Comparison of ENCODE assay signal across 16 mouse cellular contexts in the genomic region with DNA sequence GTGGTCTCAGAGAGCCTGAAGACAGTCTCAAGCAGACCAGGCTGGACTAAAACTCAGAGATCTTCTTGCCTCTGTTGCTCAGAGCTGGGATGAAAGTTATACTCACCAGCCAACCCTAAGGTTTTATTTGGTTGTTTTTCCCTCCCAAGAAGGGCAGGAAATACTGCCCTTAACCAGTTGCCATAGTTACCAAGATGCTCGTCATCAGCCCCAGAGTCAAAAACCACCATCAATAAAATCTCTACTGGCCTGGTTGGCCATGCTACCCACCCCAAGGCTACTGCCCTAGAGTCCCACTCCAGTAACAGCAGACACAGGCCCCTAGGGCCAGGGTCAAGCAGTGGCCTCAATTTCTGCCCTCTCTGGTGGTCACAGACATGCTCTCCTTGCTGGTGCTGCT. TPM values are rescaled to one million over a fixed set of nuclear protein-coding genes. Genes with fewer than 3 reads are reported as not detected.
DNase-seq lines count a peak whose midpoint lies in the region; ATAC-seq and TF ChIP-seq lines count a peak whose summit lies in the region.
"Had no signal": no experiment of that assay in that cellular context is flagged by ENCODE, and none has a peak within 500 bp of the region (broad histone marks: within the 10 kb centered on the region; RNA-seq: fewer than 3 reads in every experiment).

No protein-coding gene starts in this region.

- H3K27me3 ChIP-seq in liver, embryonic 13.5 days: no peaks in the 10 kb centered on the region
- H3K27me3 ChIP-seq in liver, postnatal 0 days (ENCODE audit: insufficient read depth, low read length): no peaks in the 10 kb centered on the region

- no peaks in the 10 kb centered on the region for H3K9me3 ChIP-seq in liver, embryonic 13.5 days (replicated peaks)
- H3K9me3 ChIP-seq in liver, postnatal 0 days (ENCODE audit: low read length): no peaks in the 10 kb centered on the region
- H3K9me3 ChIP-seq: forebrain, embryonic 15.5 days; G1E; hindbrain, embryonic 15.5 days; neural tube, embryonic 15.5 days had no signal

- no peak overlapping the region for H3K4me3 ChIP-seq in liver, embryonic 13.5 days (replicated peaks)
- no peak overlapping the region for H3K4me3 ChIP-seq in liver, postnatal 0 days (ENCODE audit: low read depth, low read length)
- H3K4me3 ChIP-seq: forebrain, embryonic 15.5 days; hindbrain, embryonic 15.5 days; neural tube, embryonic 15.5 days had no signal

- no peak overlapping the region for H3K4me2 ChIP-seq in liver, embryonic 13.5 days
- H3K4me2 ChIP-seq in liver, postnatal 0 days (ENCODE audit: low read depth, low read length): peak overlapping the region; percentile 34; the same call in 1 of the 2 replicates
- H3K4me2 ChIP-seq: forebrain, embryonic 15.5 days; hindbrain, embryonic 15.5 days; neural tube, embryonic 15.5 days had no signal

- no peak for TF ChIP-seq EP300 in liver, postnatal 0 days (IDR thresholded peaks at IDR 0.05; ENCODE audit: low read depth)

- peaks cover 92% of the 10 kb centered on the region for H3K4me1 ChIP-seq in liver, embryonic 13.5 days (replicated peaks)
- H3K4me1 ChIP-seq in liver, postnatal 0 days (ENCODE audit: insufficient read depth): peaks cover 71% of the 10 kb centered on the region
- H3K4me1 ChIP-seq: forebrain, embryonic 15.5 days; hindbrain, embryonic 15.5 days; neural tube, embryonic 15.5 days had no signal

- no peak for ATAC-seq in liver, embryonic 13.5 days (ENCODE audit: low read depth)
- ATAC-seq in CD4-positive, CD25-positive, alpha-beta regulatory T cell, adult 4 months: peak; percentile 53
- ATAC-seq in liver, postnatal 0 days: no peak
- ATAC-seq: forebrain, embryonic 15.5 days; midbrain, embryonic 16.5 days had no signal

- DNase-seq in liver, embryonic 13.5 days: no peak
- no peak for DNase-seq in liver
- peak; percentile 50 for DNase-seq in T-cell, adult 2 months (ENCODE audit: low spot score)
- DNase-seq in liver, postnatal 0 days: no peak
- DNase-seq in frontal cortex, postnatal 14 days (ENCODE audit: low spot score in 2 of 2): no peak
- no peak for DNase-seq in lung, postnatal 36 days
- DNase-seq: adrenal gland, postnatal 25 days; cerebellum, adult 11-12 months; gastrocnemius, postnatal 25 days; kidney, adult 8-10 months had no signal

- WGBS in liver, embryonic 13.5 days (ENCODE audit: insufficient replicate concordance): 61% methylated on average over 1 of the region's 1 CpGs
- WGBS in liver, postnatal 0 days (ENCODE audit: insufficient replicate concordance): 54% methylated on average over 1 of the region's 1 CpGs

- peak overlapping the region; percentile 29; the same call in 1 of the 2 replicates for H3K27ac ChIP-seq in liver, embryonic 13.5 days
- no peak overlapping the region for H3K27ac ChIP-seq in liver, postnatal 0 days (ENCODE audit: low read depth)
- H3K27ac ChIP-seq: forebrain, embryonic 15.5 days; hindbrain, embryonic 15.5 days; neural tube, embryonic 15.5 days had no signal

- no peaks in the 10 kb centered on the region for H3K36me3 ChIP-seq in liver, embryonic 13.5 days
- no peaks in the 10 kb centered on the region; the same call in 1 of the 2 replicates for H3K36me3 ChIP-seq in liver, postnatal 0 days (replicated peaks; ENCODE audit: insufficient read depth, low read length)
- H3K36me3 ChIP-seq: forebrain, embryonic 15.5 days; hindbrain, embryonic 15.5 days; neural tube, embryonic 15.5 days had no signal

- H3K9ac ChIP-seq in liver, embryonic 13.5 days: no peak overlapping the region
- H3K9ac ChIP-seq in liver, postnatal 0 days (replicated peaks): no peak overlapping the region
- H3K9ac ChIP-seq: forebrain, embryonic 15.5 days; hindbrain, embryonic 15.5 days; neural tube, embryonic 15.5 days had no signal

- TF ChIP-seq CTCF in liver, postnatal 0 days (IDR thresholded peaks at IDR 0.05; ENCODE audit: low read depth): no peak

RNA-seq across cellular contexts. Expression of a gene that starts 8.3 kb away (rescaled TPM):
- polyA plus RNA-seq in liver, embryonic 13.5 days (2015; fragmentation: Nextera tagmentation; extraction: Ambion mirVana): 4.8 TPM in 2 replicates
- 10 to 100 TPM in 1 of 2 experiments, 1 to 10 TPM in 1; 7.0 to 16.4 TPM for polyA plus RNA-seq in CD4-positive, CD25-positive, alpha-beta regulatory T cell, adult 4 months (2017; shearing (Covaris generic))
- 10.0 and 10.8 TPM in 2 replicates for polyA plus RNA-seq in liver, postnatal 0 days (2015; fragmentation: Nextera tagmentation; extraction: Ambion mirVana)
